Mouse (Mus musculus) spleen, adult 2 months (tissue): ENCODE results near the gene Slc5a5.

Experiments
- CTCF ChIP-seq: fragments of 200-500 bp; IDR thresholded peaks from 2 replicates; pipeline ENCODE4 v1.5.1; 2011; ENCODE audit warnings: mild to moderate bottlenecking, inconsistent platforms; ENCODE audit not compliant: insufficient read depth, insufficient read length, insufficient replicate concordance; ENCODE audit errors: extremely low read depth
- POLR2A ChIP-seq: fragments of 200-500 bp; IDR thresholded peaks from 2 replicates; pipeline ENCODE4 v1.6.1; 2011; ENCODE audit warnings: low read depth, low read length, inconsistent platforms

DNA sequence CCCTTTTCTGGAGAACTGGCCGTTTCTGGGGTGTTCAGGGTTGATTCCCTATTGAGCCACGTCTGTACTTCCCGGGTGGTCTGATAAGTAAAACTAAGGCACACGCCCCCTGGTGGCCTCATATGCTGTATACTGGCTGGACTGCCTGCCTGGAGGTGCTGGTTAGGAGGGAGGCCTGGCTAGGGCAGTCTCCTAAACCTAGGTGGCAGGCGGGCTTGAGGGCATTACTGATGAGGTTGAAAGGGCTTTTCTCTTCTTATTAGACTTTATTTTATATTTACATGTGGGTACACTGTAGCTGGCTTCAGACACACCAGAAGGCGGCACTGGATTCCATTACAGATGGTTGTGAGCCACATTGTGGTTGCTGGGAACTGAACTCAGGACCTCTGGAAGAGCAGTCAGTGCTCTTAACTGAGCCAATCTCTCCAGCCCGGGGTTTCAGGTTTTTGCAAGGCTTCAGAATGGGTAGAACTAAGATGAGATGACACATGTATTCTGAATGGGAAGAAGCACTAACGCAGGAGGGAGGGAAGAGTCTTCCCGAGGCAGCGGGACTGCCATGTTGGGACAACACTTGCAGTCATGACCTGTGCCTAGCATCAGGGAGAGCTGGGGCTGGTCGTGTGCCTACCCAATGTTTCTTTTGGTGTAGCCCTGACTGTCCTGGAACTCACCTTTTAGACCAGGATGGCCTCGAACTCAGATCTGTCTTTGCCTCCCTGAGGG lies 1.3 kb upstream of the Slc5a5 start:
- TF ChIP-seq POLR2A (no peak), CTCF (peak; percentile 67; the same call in 1 of the 2 replicates)
